Mouse (Mus musculus) neural tube, embryonic 11.5 days (tissue): ENCODE data around the gene Nob1. TPM values are rescaled to one million over a fixed set of nuclear protein-coding genes. Genes with fewer than 3 reads are reported as not detected.
A peak's percentile ranks its signal among the peaks of the same experiment; 100 is the strongest.

Experiments
- ATAC-seq: fragments of 200-750 bp; cut with Nextera tagmentation; 2 replicates; pipeline ENCODE4 v1.8.0; 2017; ENCODE audit warnings: moderate number of reproducible peaks, mild to moderate bottlenecking, moderate TSS enrichment, moderate library complexity; ENCODE audit not compliant: insufficient read depth, low FRiP score, low TSS enrichment
- DNase-seq: peaks from one replicate; pipeline ENCODE4 v3.0.0-alpha.2; 2015; ENCODE audit warnings: low spot score
- H3K27ac ChIP-seq: fragments of 300-500 bp; sonication (generic); 2 replicates; pipeline ENCODE4 v1.5.1; 2014; ENCODE audit warnings: low read depth, mild to moderate bottlenecking, low read length
- H3K27me3 ChIP-seq: fragments of 300-500 bp; sonication (generic); 2 replicates; pipeline ENCODE4 v1.6.1; 2014; ENCODE audit warnings: mild to moderate bottlenecking, low read length, mixed read lengths; ENCODE audit not compliant: control insufficient read depth, insufficient read depth
- H3K36me3 ChIP-seq: fragments of 300-500 bp; sonication (generic); 2 replicates; pipeline ENCODE4 v1.6.1; 2014; ENCODE audit warnings: mild to moderate bottlenecking, low read length, moderate library complexity, mixed read lengths; ENCODE audit not compliant: control insufficient read depth, insufficient read depth
- H3K4me1 ChIP-seq: fragments of 300-500 bp; sonication (generic); 2 replicates; pipeline ENCODE4 v1.6.1; 2014; ENCODE audit warnings: low read length, mixed read lengths; ENCODE audit not compliant: control insufficient read depth, insufficient read depth
- H3K4me2 ChIP-seq: fragments of 300-500 bp; sonication (generic); 2 replicates; pipeline ENCODE4 v1.6.1; 2014; ENCODE audit warnings: low read depth, mild to moderate bottlenecking, moderate library complexity
- H3K4me3 ChIP-seq: fragments of 300-500 bp; sonication (generic); 2 replicates; pipeline ENCODE4 v1.5.1; 2014; ENCODE audit warnings: low read depth, low read length
- H3K9ac ChIP-seq: fragments of 300-500 bp; sonication (generic); 2 replicates; pipeline ENCODE4 v1.6.1; 2014; ENCODE audit warnings: mild to moderate bottlenecking, low read length
- H3K9me3 ChIP-seq: fragments of 300-500 bp; sonication (generic); 2 replicates; pipeline ENCODE4 v1.6.1; 2016; ENCODE audit warnings: low read length; ENCODE audit not compliant: control insufficient read depth
- WGBS: fragments of 180-500 bp; shearing (Covaris S2); extraction: QIAGEN DNeasy Blood & Tissue Kit; methylation state at CpG from one replicate; pipeline ENCODE4 v1.1.7; 2014; 5-methylcytosine and 5-hydroxymethylcytosine counted together
- polyA plus RNA-seq: library from polyadenylated mRNA; unstranded; fragments of >200 nt; fragmentation: Nextera tagmentation; extraction: Ambion mirVana; gene quantifications from 2 replicates; pipeline ENCODE4 v1.2.1, GENCODE M21; 2014

The Nob1 gene
- polyA plus RNA-seq = 70.3 and 82.5 TPM in 2 replicates

DNA sequence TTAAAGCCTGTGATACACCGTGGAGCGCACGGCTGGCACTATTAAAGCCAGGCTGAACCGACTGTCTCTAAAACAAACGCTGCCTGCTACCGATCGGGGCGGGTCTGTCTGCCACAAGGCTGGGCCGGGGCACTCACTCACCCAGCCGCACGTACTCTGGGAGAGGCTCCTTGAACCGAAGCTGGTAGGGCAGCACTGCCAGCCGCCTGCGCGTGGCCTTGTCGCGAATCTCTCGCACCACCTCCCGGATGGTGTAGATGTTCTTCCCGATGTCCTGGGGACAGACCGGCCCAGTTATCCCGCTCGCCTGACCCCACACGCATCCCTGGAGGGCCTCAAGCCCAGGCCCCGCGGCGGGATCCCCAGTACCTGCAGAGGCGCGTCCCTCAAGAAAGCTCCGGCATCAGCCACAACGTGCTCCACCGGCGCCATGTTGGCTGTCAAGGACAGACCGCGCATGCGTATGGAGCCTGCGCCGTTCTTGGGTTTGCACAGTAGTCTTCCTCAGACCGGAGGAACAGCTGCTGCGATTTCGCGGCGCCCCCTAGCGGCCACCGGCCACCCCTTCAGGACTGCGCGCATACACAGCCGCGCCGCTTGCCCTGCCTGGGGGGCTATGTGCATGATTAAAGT, at the start of gene Nob1:
Gene Nob1, minus strand, starts transcription at position 455 of the 633 bp plus-strand sequence.
- peak within 1 kb of the TSS; percentile 92 for H3K4me3 ChIP-seq
- peaks cover 2% of the 10 kb centered on the region; the same call in 1 of the 2 replicates for H3K36me3 ChIP-seq
- no peaks in the 10 kb centered on the region for H3K27me3 ChIP-seq
- peak within 1 kb of the TSS; percentile 29; the same call in 1 of the 2 replicates for H3K27ac ChIP-seq
- peak within 1 kb of the TSS; percentile 84 for H3K4me2 ChIP-seq
- under 1% methylated on average over 50 of the region's 50 CpGs for WGBS
- peak within 1 kb of the TSS; percentile 84 for H3K9ac ChIP-seq
- no peaks in the 10 kb centered on the region for H3K9me3 ChIP-seq
- DNase-seq (peak; percentile 98), ATAC-seq (peak; percentile 100)
- peaks cover 6% of the 10 kb centered on the region; the same call in 1 of the 2 replicates for H3K4me1 ChIP-seq

GRCm38 (mm10) chr8:107473369-107473768, 48.5 kb upstream of the Nob1 start:
- H3K4me2 ChIP-seq = no peak overlapping the region
- H3K4me1 ChIP-seq = no peaks in the 10 kb centered on the region
- H3K27ac ChIP-seq = no peak overlapping the region
- DNase-seq (no peak), ATAC-seq (no peak)
- 92% methylated on average over 4 of the region's 4 CpGs for WGBS
- H3K27me3 ChIP-seq = no peaks in the 10 kb centered on the region
- H3K9me3 ChIP-seq = no peaks in the 10 kb centered on the region
- H3K9ac ChIP-seq = no peak overlapping the region
- H3K4me3 ChIP-seq = no peak overlapping the region
- no peaks in the 10 kb centered on the region for H3K36me3 ChIP-seq

DNA sequence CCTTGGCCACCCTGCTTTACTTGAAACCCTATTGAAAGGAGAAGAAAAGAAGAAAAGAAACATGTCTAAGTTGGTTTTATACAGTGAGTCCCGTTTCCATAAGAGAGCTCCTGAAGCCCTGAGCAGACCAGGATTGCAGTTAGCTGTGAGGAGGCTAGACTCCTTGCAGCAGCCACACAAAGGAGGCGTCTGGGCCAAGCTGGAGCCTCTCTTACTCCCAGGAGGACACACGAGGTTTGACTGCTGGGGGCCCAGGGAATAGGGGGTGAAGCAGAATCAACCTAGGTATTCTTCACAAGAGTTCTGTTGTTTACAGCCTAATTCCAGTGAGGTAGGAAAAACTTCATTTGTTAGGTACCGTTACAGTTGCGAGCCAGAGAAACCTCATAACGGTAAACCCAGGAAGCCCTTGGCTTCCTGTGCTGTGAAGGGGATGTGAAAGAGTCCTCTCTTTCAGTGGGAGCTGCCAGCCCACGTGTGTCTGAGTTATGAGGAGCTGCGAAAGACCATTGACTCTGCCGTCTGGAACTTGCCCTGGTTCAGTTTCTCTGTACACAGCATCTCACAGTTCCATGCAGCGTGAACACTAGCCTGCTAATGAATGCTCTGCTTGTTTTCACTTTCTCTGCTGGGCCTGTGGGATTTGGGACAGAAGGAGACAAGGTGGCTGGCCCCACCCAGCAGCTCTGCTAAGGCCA, 47.7 kb upstream of the Nob1 start:
- WGBS = 68% methylated on average over 10 of the region's 10 CpGs
- Histone ChIP-seq H3K4me3 (no peak overlapping the region), H3K9ac (no peak overlapping the region), H3K36me3 (no peaks in the 10 kb centered on the region), H3K9me3 (no peaks in the 10 kb centered on the region), H3K27me3 (no peaks in the 10 kb centered on the region), H3K27ac (no peak overlapping the region; the same call in 1 of the 2 replicates), H3K4me1 (no peaks in the 10 kb centered on the region), H3K4me2 (no peak overlapping the region)
- ATAC-seq (no peak), DNase-seq (no peak)

GRCm38 (mm10) chr8:107470302-107470701, 45.5 kb upstream of the Nob1 start:
- no peak overlapping the region for H3K27ac ChIP-seq
- DNase-seq (no peak), ATAC-seq (no peak)
- H3K36me3 ChIP-seq = peaks cover 2% of the 10 kb centered on the region
- H3K4me2 ChIP-seq = no peak overlapping the region
- H3K9me3 ChIP-seq = no peaks in the 10 kb centered on the region
- H3K4me3 ChIP-seq = no peak overlapping the region
- H3K9ac ChIP-seq = no peak overlapping the region
- no peaks in the 10 kb centered on the region for H3K4me1 ChIP-seq
- 78% methylated on average over 5 of the region's 5 CpGs for WGBS
- H3K27me3 ChIP-seq = no peaks in the 10 kb centered on the region

DNA sequence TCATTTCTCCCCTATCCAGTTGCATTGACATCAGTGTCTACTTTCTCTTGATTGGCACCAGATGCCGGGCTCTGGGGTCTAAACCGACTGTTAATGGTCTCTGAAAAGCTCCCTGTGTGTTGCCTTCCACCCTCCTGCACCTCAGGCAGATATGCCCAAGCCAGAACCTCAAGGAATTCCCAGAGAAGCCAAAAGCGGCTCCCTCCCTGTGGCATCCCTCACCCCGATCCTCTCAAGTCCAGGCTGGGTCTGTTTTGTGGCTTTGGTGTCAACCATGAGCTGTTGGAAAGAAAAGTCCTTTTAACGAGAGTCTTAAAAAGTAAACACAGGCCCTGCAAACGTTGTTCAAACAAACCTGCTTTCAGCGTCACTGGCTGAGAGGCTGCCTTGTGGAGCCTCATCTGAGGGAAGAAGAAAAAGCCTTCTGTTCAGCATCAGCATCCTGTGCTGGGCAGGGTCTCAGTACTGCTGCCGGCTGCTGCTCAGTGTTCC, 44.0 kb upstream of the Nob1 start:
- H3K4me1 ChIP-seq = no peaks in the 10 kb centered on the region
- H3K9me3 ChIP-seq = no peaks in the 10 kb centered on the region
- no peak overlapping the region for H3K4me3 ChIP-seq
- DNase-seq = no peak
- H3K27me3 ChIP-seq = no peaks in the 10 kb centered on the region
- H3K9ac ChIP-seq = no peak overlapping the region
- no peak overlapping the region for H3K4me2 ChIP-seq
- 55% methylated on average over 8 of the region's 8 CpGs for WGBS
- no peak for ATAC-seq
- H3K27ac ChIP-seq = no peak overlapping the region; the same call in 1 of the 2 replicates
- peaks cover 2% of the 10 kb centered on the region for H3K36me3 ChIP-seq

- ATAC-seq (no peak), DNase-seq (no peak)
- Histone ChIP-seq H3K27ac (no peak overlapping the region), H3K4me3 (no peak overlapping the region), H3K9me3 (no peaks in the 10 kb centered on the region), H3K36me3 (peaks cover 2% of the 10 kb centered on the region), H3K4me2 (no peak overlapping the region), H3K27me3 (no peaks in the 10 kb centered on the region), H3K4me1 (no peaks in the 10 kb centered on the region), H3K9ac (no peak overlapping the region)
- 99% methylated on average over 5 of the region's 5 CpGs for WGBS
Measured at GRCm38 (mm10) chr8:107466642-107467041, 41.8 kb upstream of the Nob1 start.

DNA sequence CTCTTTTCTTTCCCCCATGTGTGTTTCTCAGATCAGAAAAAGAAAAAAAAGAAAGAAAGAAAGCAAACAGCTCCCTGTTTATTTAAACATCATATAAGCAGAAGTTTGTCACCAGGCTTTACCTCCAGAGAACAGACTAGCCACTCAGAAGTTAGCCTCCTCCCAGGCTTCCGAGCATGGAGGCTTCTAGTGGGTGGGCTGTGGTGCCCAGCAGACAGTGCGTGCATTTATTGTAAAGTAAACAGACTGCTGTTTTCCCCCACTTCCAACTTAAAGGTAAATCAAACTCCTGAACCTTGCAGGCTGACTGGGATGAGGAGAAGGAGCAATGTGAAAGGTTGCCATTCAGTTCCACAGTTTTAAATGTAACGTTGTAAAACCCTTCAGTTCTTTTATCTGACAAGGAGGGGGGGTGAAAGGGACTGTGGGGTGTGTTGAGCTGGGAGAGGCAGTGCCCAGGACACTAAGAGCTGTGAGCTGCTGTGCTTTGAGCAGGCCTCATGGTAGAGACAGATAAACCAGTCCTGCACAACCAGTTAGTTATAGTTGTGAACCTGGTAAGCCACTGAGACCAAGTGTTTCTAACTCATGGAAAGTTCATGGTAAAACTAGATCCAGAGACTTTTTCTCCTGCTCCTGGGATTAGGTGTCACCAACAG, 40.6 kb upstream of the Nob1 start:
- WGBS = 45% methylated on average over 3 of the region's 3 CpGs
- no peak overlapping the region for H3K9ac ChIP-seq
- no peaks in the 10 kb centered on the region for H3K4me1 ChIP-seq
- no peak for ATAC-seq
- H3K36me3 ChIP-seq = peaks cover 5% of the 10 kb centered on the region
- H3K27ac ChIP-seq = 0 out of 2 replicates have a peak overlapping the region, but pooled peaks have one; percentile 20
- no peaks in the 10 kb centered on the region for H3K9me3 ChIP-seq
- H3K4me3 ChIP-seq = no peak overlapping the region
- no peaks in the 10 kb centered on the region for H3K27me3 ChIP-seq
- H3K4me2 ChIP-seq = no peak overlapping the region
- no peak for DNase-seq

DNA sequence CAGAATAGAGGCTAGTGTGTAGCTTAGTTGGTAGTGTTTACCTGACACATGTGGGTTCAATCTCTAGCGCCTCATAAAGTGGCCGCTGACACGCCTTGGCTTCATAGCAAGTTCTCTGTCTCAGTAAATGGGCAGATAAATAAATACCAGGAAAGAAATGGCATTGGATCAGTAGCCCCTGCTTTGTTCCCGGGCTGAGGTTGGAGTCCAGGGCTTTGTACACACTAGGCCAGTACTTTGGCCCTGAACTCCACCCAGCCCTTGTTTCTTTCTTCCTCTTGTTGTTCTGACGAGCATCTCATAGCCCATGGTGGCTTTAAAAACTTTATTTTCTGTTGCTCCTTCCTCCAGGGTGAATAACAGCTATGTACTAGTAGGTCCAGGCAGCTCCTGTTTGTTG, 37.6 kb upstream of the Nob1 start:
- H3K4me2 ChIP-seq = no peak overlapping the region
- no peak overlapping the region for H3K9ac ChIP-seq
- ATAC-seq (no peak), DNase-seq (no peak)
- H3K4me1 ChIP-seq = no peaks in the 10 kb centered on the region
- H3K36me3 ChIP-seq = peaks cover 9% of the 10 kb centered on the region
- no peaks in the 10 kb centered on the region for H3K9me3 ChIP-seq
- H3K4me3 ChIP-seq = no peak overlapping the region
- 89% methylated on average over 5 of the region's 5 CpGs for WGBS
- H3K27me3 ChIP-seq = no peaks in the 10 kb centered on the region
- no peak overlapping the region for H3K27ac ChIP-seq
